Mouse (Mus musculus) hindbrain, postnatal 0 days (tissue): ENCODE measurements around the gene Atpaf2. TPM values are rescaled to one million over a fixed set of nuclear protein-coding genes. Genes with fewer than 3 reads are reported as not detected.

ENCODE experiments used
- ATAC-seq: fragments of 200-750 bp; cut with Nextera tagmentation; 2 replicates; pipeline ENCODE4 v1.8.0; 2017; ENCODE audit warnings: mild to moderate bottlenecking, moderate TSS enrichment, moderate library complexity
- DNase-seq: peaks from one replicate; pipeline ENCODE4 v3.0.0-alpha.2; 2015; ENCODE audit warnings: low spot score
- H3K27ac ChIP-seq: fragments of 300-500 bp; sonication (generic); 2 replicates; pipeline ENCODE4 v1.5.1; 2014; ENCODE audit warnings: mild to moderate bottlenecking
- H3K27me3 ChIP-seq: fragments of 300-500 bp; sonication (generic); 2 replicates; pipeline ENCODE4 v1.6.1; 2014; ENCODE audit warnings: low read length, mixed read lengths; ENCODE audit not compliant: insufficient read depth
- H3K36me3 ChIP-seq: fragments of 300-500 bp; sonication (generic); 2 replicates; pipeline ENCODE4 v1.6.1; 2014; ENCODE audit warnings: low read length, mixed read lengths; ENCODE audit not compliant: insufficient read depth
- H3K4me1 ChIP-seq: fragments of 300-500 bp; sonication (generic); 2 replicates; pipeline ENCODE4 v1.6.1; 2014; ENCODE audit warnings: antibody characterized with exemption, low read length, mixed read lengths; ENCODE audit not compliant: insufficient read depth
- H3K4me2 ChIP-seq: fragments of 300-500 bp; sonication (generic); 2 replicates; pipeline ENCODE4 v1.6.1; 2014; ENCODE audit warnings: low read depth, mild to moderate bottlenecking, low read length, moderate library complexity, mixed read lengths
- H3K4me3 ChIP-seq: fragments of 300-500 bp; sonication (generic); 2 replicates; pipeline ENCODE4 v1.5.1; 2014; ENCODE audit warnings: low read length
- H3K9ac ChIP-seq: fragments of 300-500 bp; sonication (generic); replicated peaks from 2 replicates; pipeline ENCODE4 v1.6.1; 2014; ENCODE audit warnings: mild to moderate bottlenecking, low read length, moderate library complexity, mixed read lengths
- H3K9me3 ChIP-seq: fragments of 300-500 bp; sonication (generic); 2 replicates; pipeline ENCODE4 v1.6.1; 2016; ENCODE audit warnings: low read length, mixed read lengths
- CTCF ChIP-seq: IDR thresholded peaks from 2 replicates; pipeline ENCODE4 v1.5.1; 2016; ENCODE audit warnings: antibody characterized with exemption, control low read depth, low read depth
- WGBS: fragments of 180-500 bp; shearing (Covaris S2); extraction: QIAGEN DNeasy Blood & Tissue Kit; methylation state at CpG from one replicate; pipeline ENCODE4 v1.1.7; 2014; 5-methylcytosine and 5-hydroxymethylcytosine counted together
- polyA plus RNA-seq: library from polyadenylated mRNA; unstranded; fragments of >200 nt; fragmentation: Nextera tagmentation; extraction: Ambion mirVana; gene quantifications from 2 replicates; pipeline ENCODE4 v1.2.1, GENCODE M21; 2015
- total RNA-seq: library from RNA; depleted of rRNA; stranded (reverse); fragments of >200 nt; gene quantifications from 2 replicates; pipeline ENCODE4 v1.2.3, GENCODE M21; 2014

The Atpaf2 gene
- total and polyA plus RNA-seq, 2 experiments from 2014 or later = 29.2 to 45.8 TPM

DNA sequence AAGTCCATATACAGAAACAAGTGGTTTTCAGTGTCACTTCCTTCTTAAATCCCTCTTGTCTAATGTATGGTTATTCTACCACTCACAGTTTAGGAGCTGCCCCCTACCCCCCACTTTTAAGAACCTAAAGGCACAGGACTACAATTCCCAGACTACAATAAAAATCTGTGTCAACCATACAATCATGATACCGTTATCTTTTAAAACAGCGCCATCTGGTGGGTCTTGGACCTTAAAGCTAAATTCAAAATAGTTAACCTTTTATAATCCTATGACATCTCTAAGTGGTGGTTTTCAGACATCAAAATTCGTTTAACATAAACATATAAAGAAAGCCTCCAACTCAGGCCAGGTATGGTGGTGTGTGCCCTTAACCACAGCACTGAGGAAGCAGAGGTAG is 6.1 kb downstream of the Atpaf2 start:
- 10% methylated on average over 3 of the region's 3 CpGs for WGBS
- Histone ChIP-seq H3K4me2 (no peak overlapping the region), H3K4me1 (peaks cover 6% of the 10 kb centered on the region), H3K36me3 (peaks cover 5% of the 10 kb centered on the region; the same call in 1 of the 2 replicates), H3K9ac (no peak overlapping the region), H3K9me3 (no peaks in the 10 kb centered on the region), H3K27ac (no peak overlapping the region), H3K4me3 (no peak overlapping the region), H3K27me3 (no peaks in the 10 kb centered on the region)
- ATAC-seq (no peak), DNase-seq (peak; percentile 95)
- TF ChIP-seq CTCF = peak; percentile 77

DNA sequence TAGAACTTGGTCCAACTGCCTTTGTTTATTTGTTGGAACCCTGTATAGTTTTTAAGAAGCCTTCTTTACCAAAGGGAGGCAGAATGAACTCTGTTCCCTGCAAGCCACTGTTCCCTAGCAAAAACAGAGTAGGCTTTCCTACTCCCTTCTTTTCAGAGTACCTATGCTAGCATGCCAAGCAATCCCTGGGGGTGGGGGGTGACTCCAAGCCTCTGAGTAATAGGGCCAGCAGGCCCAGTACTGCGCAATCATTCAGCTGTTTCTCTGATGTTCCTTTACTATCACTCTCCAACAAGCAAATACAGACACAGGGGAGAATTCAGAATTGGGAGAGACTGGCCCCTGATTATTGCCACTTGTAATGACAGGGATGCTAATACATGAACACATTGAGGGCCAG is 11.7 kb downstream of the Atpaf2 start:
- Histone ChIP-seq H3K9ac (no peak overlapping the region), H3K27me3 (no peaks in the 10 kb centered on the region), H3K4me2 (no peak overlapping the region), H3K4me1 (no peaks in the 10 kb centered on the region), H3K36me3 (peaks cover 25% of the 10 kb centered on the region; the same call in 1 of the 2 replicates), H3K4me3 (no peak overlapping the region), H3K27ac (no peak overlapping the region), H3K9me3 (no peaks in the 10 kb centered on the region)
- DNase-seq (no peak), ATAC-seq (no peak)
- WGBS = 100% methylated on average over 1 of the region's 1 CpGs
- TF ChIP-seq CTCF = no peak

DNA sequence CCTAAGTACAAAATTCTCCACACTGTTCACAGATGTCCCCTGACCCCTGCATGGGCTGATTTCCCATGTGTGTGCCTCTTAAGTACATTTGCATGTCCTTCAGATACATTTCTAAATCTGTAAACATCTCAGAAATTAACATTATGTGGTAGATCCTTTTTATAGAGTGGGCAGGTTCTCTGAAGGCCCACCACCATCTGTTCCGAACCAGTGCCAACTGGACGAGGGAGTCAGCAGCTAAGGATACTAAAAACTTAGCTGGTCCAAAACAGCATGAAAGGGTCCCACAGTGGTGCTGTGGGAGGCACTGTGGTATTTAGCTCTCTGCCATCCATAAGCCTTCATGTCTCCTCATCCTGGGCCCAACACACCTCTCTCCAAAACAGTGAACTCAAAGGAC is 21.1 kb downstream of the Atpaf2 start:
- Histone ChIP-seq H3K4me1 (no peaks in the 10 kb centered on the region), H3K36me3 (peaks cover 16% of the 10 kb centered on the region; the same call in 1 of the 2 replicates), H3K4me3 (no peak overlapping the region), H3K27me3 (no peaks in the 10 kb centered on the region), H3K9ac (no peak overlapping the region), H3K27ac (no peak overlapping the region), H3K9me3 (no peaks in the 10 kb centered on the region), H3K4me2 (no peak overlapping the region)
- WGBS = 70% methylated on average over 2 of the region's 2 CpGs
- DNase-seq = no peak
- TF ChIP-seq CTCF = no peak
- no peak for ATAC-seq

DNA sequence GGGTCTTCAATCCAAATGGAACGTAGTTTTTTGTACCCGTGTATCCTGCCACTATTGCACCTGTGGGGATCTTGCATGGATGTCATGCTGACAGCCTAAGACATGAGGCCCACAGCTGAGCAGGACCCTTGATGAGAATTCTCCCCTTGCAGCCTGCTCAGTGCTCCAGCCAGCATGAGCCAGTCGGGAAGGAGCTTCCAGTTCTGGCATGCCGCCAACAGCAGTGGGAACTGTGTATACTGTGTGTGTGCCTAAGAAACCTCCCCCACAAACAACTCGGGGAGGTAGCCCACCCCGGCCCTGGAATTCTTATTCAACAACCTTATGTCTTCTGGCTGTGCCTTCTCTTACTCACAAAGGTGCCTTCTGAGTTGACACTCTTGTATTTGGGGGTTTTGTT is 21.7 kb downstream of the Atpaf2 start:
- DNase-seq (peak; percentile 57), ATAC-seq (no peak)
- Histone ChIP-seq H3K4me3 (no peak overlapping the region), H3K4me1 (no peaks in the 10 kb centered on the region), H3K27me3 (no peaks in the 10 kb centered on the region), H3K9me3 (no peaks in the 10 kb centered on the region), H3K9ac (no peak overlapping the region), H3K27ac (no peak overlapping the region), H3K36me3 (peaks cover 10% of the 10 kb centered on the region; the same call in 1 of the 2 replicates), H3K4me2 (no peak overlapping the region)
- no peak for TF ChIP-seq CTCF
- WGBS = 41% methylated on average over 6 of the region's 6 CpGs

DNA sequence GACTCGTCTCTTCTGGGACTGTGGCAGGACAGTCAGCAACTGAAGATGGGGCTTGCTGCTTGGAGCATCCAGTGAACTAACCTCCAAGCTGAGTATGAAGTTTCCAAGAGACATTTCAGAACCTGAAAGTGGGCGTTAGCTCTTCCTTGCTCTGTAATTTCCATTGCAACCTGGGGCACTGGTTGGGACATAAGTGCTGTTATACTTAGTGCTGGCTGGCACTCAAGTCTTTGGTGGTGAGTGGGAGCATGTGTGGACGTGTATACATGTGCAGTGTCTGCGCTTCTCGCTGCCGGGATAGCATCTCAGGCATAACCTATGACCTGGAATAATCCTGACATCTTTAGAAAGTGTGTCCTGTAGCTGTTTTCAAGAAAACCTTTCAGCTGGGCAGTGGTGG is 26.9 kb downstream of the Atpaf2 start:
- ATAC-seq = no peak
- Histone ChIP-seq H3K4me2 (no peak overlapping the region), H3K9me3 (no peaks in the 10 kb centered on the region), H3K36me3 (no peaks in the 10 kb centered on the region), H3K27ac (no peak overlapping the region), H3K27me3 (no peaks in the 10 kb centered on the region), H3K4me3 (no peak overlapping the region), H3K4me1 (no peaks in the 10 kb centered on the region), H3K9ac (no peak overlapping the region)
- DNase-seq = no peak
- TF ChIP-seq CTCF = no peak
- 84% methylated on average over 6 of the region's 6 CpGs for WGBS

DNA sequence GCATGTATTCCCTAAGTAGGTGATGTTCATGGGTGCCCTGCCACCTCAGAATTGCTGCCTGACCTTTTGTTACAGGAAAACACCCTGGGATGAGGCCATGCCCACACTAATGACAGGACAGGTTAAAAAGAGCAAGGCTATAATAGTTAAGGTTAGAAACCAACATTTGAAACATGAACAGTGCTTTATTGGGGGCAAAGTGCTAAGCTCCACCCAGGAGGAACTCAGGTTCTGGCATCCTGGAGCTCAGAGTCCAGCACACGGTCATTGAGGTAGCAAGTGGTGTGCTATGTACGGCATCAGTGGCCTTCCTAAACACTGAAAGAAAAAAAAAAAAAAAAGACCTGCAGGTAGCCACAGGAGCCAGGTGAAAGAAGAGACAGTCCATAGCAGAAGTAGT is 30.3 kb downstream of the Atpaf2 start:
- Histone ChIP-seq H3K27ac (no peak overlapping the region), H3K4me1 (peaks cover 16% of the 10 kb centered on the region), H3K4me3 (no peak overlapping the region), H3K36me3 (no peaks in the 10 kb centered on the region), H3K9me3 (no peaks in the 10 kb centered on the region), H3K4me2 (no peak overlapping the region), H3K27me3 (no peaks in the 10 kb centered on the region), H3K9ac (no peak overlapping the region)
- no peak for TF ChIP-seq CTCF
- ATAC-seq (no peak), DNase-seq (no peak)
- 91% methylated on average over 2 of the region's 2 CpGs for WGBS

DNA sequence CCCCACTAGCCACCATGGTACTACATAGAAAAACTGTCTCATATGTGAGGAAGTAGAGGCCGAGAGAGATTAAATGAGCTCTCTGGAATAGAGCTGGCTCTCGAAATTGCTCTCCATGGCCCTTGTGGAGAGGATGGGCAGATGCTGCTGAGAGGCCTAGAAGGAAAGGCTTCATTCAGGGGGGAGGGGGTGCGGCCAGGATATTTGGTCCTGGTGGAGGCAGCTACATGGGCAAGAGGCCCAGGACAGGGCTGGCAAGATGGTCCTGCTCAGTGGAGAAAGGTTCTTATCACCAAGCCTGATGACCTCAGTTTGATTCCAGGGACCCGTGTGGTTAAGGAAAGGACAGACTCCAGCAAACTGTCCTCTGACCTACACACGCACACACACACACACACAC is 32.3 kb downstream of the Atpaf2 start:
- Histone ChIP-seq H3K9me3 (no peaks in the 10 kb centered on the region), H3K4me3 (no peak overlapping the region), H3K36me3 (no peaks in the 10 kb centered on the region), H3K27ac (peak overlapping the region; percentile 83), H3K4me2 (no peak overlapping the region), H3K4me1 (peaks cover 16% of the 10 kb centered on the region), H3K27me3 (no peaks in the 10 kb centered on the region), H3K9ac (no peak overlapping the region)
- TF ChIP-seq CTCF = no peak
- ATAC-seq (no peak), DNase-seq (no peak)
- 67% methylated on average over 5 of the region's 5 CpGs for WGBS
